Mouse (Mus musculus) cerebellum, adult 9-10 months (tissue): ENCODE measurements around the gene Foxn3.

Source experiments
- DNase-seq: peaks from one replicate; pipeline ENCODE4 v3.0.0; 2022

Foxn3 gene

DNA sequence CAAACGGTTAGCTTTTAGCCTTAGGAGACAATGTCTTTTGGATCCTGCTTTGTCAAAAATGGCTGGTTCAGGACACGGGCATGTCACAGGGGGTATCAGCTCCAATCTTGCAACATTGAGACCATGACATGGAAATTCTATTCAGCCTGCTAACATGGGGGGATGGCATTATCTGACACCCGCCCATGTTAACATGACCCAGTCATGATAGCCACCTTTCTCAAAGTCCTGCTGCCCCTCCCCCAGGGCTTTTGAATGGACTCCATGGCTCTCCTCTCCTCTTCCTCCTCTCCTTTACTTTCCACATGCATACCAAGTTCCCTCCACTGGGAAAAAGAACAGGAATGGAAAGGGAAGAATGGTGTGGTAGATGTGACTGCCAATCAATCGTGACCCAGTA, 43.5 kb downstream of the Foxn3 start:
- no peak for DNase-seq

DNA sequence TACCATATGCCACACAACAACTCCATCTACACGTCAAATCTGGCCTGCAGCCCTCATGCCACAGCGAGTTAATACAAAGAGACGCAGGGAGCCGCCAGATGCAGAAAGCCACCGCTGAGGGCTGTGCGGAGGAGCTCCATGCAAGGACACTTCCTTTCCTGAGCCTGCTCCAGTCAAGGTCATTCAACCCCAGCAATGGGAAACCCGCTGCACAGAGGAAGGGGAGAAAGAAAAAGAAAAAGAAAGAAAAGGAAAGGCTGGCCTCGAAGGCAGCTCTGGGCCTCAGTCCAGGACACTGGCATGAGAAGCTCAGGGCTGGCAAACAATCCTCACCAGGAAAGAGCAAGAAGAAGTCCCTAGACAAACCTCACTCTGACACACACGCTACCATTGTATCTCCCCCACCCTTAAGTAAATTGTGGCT, 44.2 kb downstream of the Foxn3 start:
- peak; percentile 53 for DNase-seq

DNA sequence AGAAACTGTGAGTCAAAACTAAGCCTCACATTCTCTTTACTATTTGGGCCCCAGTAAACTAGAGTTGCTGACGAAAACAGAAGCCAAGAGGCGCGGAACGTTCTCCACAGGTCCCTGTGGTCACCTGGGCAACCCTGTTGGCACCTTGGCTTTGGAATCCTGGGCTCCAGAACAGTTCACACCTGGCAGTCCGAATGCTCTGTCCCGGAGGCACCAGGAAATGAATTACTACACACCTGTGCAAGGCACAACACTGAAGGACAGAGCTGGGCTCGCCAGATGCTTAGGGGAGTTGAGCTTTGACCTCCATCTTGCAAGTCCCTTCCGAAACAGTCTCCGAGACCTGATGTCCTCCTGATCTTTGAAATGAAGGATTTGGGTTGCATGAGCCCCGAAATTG, 44.7 kb downstream of the Foxn3 start:
- DNase-seq: no peak

- no peak for DNase-seq
Measured at GRCm38 (mm10) chr12:99518126-99518525, 45.3 kb downstream of the Foxn3 start.

GRCm38 (mm10) chr12:99517296-99517695, 46.1 kb downstream of the Foxn3 start:
- no peak for DNase-seq

DNA sequence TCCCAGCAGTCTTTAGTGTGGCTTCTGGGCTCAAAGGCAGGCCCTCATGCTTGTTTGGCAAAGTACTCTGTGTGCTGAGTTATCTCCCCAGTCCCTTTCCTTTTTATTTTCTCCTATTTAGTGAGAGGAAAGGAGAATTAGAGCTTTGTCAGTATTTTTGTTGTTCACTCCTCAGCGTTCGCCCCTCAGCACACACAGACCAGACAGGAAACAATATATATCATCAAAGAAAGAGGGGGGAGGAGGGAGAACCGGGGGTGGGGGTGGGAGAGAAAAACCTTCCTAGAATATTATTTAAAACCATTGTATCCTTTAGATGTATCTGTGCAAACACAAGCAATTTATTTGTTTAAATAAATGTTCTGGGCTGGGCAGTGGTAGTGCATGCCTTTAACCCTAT, 47.9 kb downstream of the Foxn3 start:
- no peak for DNase-seq

GRCm38 (mm10) chr12:99511644-99512043, 51.7 kb downstream of the Foxn3 start:
- no peak for DNase-seq

GRCm38 (mm10) chr12:99510759-99511158, 52.6 kb downstream of the Foxn3 start:
- no peak for DNase-seq

- DNase-seq: no peak
Measured at GRCm38 (mm10) chr12:99502225-99502624, 61.2 kb downstream of the Foxn3 start.

GRCm38 (mm10) chr12:99498978-99499694, 64.2 kb downstream of the Foxn3 start:
- DNase-seq: no peak

GRCm38 (mm10) chr12:99498189-99498977, 65.0 kb downstream of the Foxn3 start:
- no peak for DNase-seq

DNA sequence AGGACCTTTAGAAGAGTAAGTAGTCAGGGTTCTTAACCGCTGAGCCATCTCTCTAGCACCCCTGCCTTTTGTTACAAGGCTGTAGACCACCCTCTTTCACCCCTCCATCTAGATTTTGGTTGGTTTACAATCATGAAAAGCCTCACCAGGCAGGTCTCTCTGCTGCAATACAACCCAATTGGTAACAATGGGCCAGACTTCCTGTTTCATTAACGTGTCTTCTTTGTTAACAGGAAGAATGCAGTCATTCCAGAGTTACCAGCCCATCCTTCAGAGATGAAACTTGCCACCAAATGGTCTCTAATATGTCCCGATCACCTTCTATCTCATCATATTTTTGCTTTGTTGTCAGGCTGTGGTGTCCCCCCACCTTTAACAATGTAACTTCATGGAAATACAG, 66.4 kb downstream of the Foxn3 start:
- DNase-seq: no peak

DNA sequence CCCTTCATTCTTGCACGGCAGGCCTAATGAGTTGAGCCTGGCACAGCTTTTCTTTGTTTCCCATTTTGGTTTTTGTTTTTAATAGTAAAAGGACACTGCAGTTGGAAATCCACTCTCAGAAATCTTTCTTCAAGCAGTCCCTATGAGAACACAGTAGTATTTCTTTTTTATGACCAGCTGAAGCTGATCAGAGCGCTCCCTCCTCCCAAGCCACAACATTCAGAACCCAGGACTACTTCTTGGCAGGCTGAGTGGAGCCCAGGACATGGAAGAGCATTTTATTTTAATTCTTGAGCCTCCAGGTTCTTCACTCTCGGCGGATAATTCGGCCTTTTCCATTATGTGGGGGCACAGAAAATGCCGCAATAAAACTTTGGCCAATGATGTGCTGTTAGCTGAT, 73.2 kb downstream of the Foxn3 start:
- no peak for DNase-seq

GRCm38 (mm10) chr12:99489001-99489592, 74.3 kb downstream of the Foxn3 start:
- DNase-seq: no peak

- DNase-seq: no peak
Measured at GRCm38 (mm10) chr12:99480372-99480771, 83.0 kb downstream of the Foxn3 start.

GRCm38 (mm10) chr12:99474176-99474575, 89.2 kb downstream of the Foxn3 start:
- no peak for DNase-seq

DNA sequence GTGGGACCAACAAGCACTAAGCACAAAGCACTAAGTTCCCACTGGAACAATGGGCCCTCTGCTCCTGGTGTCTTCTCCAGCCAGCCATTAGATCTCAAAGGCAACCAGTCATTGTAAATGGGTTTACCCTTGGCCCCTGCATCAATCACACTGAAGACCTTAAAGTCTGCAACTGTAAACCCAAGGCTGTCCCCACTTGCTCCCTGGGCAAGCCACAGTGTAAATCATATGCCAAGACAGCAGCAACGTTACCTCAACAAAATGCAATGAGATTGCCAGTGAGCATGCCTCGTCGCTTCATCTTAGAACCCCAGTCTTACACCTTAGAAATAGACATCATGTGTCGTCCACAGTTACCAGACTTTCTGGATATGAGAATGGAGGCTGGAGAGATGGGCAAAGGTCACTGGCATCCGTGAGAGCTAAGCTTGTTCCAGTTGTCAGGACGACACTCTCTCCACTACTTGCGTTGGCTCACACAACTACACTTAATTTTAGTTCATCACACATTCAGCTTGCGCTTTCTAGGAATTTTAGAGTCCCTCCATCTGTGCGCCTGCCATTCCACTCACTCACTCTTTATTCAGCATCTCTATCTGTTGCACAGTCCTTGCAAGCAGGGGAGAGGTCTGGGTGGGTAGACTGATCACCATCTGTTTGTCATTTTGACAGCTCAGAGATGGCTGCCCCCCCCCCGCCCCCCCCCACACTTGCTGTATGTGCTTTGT, 89.8 kb downstream of the Foxn3 start:
- no peak for DNase-seq

- no peak for DNase-seq
Measured at GRCm38 (mm10) chr12:99471431-99471830, 92.0 kb downstream of the Foxn3 start.

GRCm38 (mm10) chr12:99467884-99468311, 95.5 kb downstream of the Foxn3 start:
- DNase-seq: peak; percentile 54

GRCm38 (mm10) chr12:99467256-99467883, 96.0 kb downstream of the Foxn3 start:
- no peak for DNase-seq

DNA sequence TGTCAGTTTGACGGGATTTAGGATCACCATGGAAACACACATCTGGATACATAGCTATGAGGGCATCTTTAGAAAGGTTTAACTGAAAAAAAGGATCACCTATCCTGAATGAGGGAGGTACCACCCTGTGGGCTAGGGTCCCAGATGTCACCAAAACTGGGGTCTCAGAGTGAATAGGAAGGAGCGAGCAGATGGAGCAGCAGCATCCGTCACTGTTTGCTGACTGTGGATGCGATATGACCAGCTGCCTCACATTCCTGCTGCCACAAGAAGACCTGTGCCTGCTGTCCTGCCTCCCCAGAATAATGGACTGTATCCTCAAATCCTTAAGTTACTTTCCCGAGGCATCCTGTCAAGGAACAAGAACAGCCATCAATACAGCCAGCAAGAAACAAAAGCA, 97.0 kb downstream of the Foxn3 start:
- DNase-seq: no peak

GRCm38 (mm10) chr12:99464291-99464690, 99.1 kb downstream of the Foxn3 start:
- DNase-seq: no peak

- no peak for DNase-seq
Measured at GRCm38 (mm10) chr12:99462846-99463245, 100.5 kb downstream of the Foxn3 start.
